Mouse (Mus musculus): Measurements from ENCODE around the gene Spns2. TPM values are rescaled to one million over a fixed set of nuclear protein-coding genes. Genes with fewer than 3 reads are reported as not detected.

Spns2 gene
- polyA plus RNA-seq, 1 experiment from 2014 or later, result 1.8 TPM

Other genes with a start within 250 kb of the Spns2 start
- gene Slc13a5, start 222.7 kb downstream of the Spns2 start, polyA plus RNA-seq (2015; fragmentation: Nextera tagmentation; extraction: Ambion mirVana), result 0.10 and 0.18 TPM in 2 replicates
- gene Xaf1, start 188.3 kb downstream of the Spns2 start, polyA plus RNA-seq (2015; fragmentation: Nextera tagmentation; extraction: Ambion mirVana), result 8.5 and 14.4 TPM in 2 replicates
- not detected in 2 replicates for gene Fbxo39, start 175.5 kb downstream of the Spns2 start, polyA plus RNA-seq (2015; fragmentation: Nextera tagmentation; extraction: Ambion mirVana)
- gene Tekt1, start 127.5 kb downstream of the Spns2 start, polyA plus RNA-seq (2015; fragmentation: Nextera tagmentation; extraction: Ambion mirVana), result 1.7 and 2.5 TPM in 2 replicates
- 115 and 121 TPM in 2 replicates for gene Smtnl2, start 78.2 kb downstream of the Spns2 start, polyA plus RNA-seq (2015; fragmentation: Nextera tagmentation; extraction: Ambion mirVana)
- 0.17 TPM in 1 of 2 replicates, not detected in the other for gene Ggt6, start 54.4 kb downstream of the Spns2 start, polyA plus RNA-seq (2015; fragmentation: Nextera tagmentation; extraction: Ambion mirVana)
- 70.2 and 81.8 TPM in 2 replicates for gene Mybbp1a, start 48.5 kb downstream of the Spns2 start, polyA plus RNA-seq (2015; fragmentation: Nextera tagmentation; extraction: Ambion mirVana)
- 0.54 and 1.0 TPM in 2 replicates for gene Spns3, start 60.6 kb upstream of the Spns2 start, polyA plus RNA-seq (2015; fragmentation: Nextera tagmentation; extraction: Ambion mirVana)
- gene Ube2g1, start 117.4 kb upstream of the Spns2 start, polyA plus RNA-seq (2015; fragmentation: Nextera tagmentation; extraction: Ambion mirVana), result 59.2 and 67.2 TPM in 2 replicates
- gene Ankfy1, start 200.1 kb upstream of the Spns2 start, polyA plus RNA-seq (2015; fragmentation: Nextera tagmentation; extraction: Ambion mirVana), result 16.1 and 17.9 TPM in 2 replicates

All from heart, embryonic 16.5 days (tissue).